Mouse (Mus musculus): ENCODE data around the gene Parp11. TPM values are rescaled to one million over a fixed set of nuclear protein-coding genes. Genes with fewer than 3 reads are reported as not detected.

The Parp11 gene
- total and polyA plus RNA-seq, 2 experiments from 2014 or later: 39.6 to 43.0 TPM

DNA sequence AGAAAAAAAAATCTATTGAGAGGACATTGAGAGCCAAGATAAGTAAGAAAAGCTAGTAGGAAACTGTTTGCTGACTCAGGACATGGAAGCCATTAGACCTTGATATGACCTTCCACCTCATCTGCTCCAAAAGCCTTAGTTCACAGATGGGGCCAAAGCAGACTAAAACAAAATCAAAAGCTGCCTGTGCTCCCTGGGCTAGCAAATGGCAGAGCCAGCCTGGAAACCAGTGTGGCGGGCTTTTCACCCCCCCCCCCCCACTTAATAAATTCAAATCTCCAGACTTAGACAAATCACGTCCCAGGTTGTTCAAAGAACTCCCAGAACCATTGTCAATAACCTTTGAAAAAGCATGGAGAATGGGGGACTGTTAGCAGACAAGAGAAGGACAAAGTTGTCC is 2.7 kb upstream of the Parp11 start:
- H3K4me1 ChIP-seq (ENCODE audit: insufficient read depth, low read length): 0 out of 2 replicates have a peak, but pooled peaks cover 3% of the 10 kb centered on the region
- H3K27ac ChIP-seq: no peak overlapping the region
- no peak for TF ChIP-seq CTCF (IDR thresholded peaks at IDR 0.05; ENCODE audit: low read depth)
- H3K27me3 ChIP-seq (ENCODE audit: insufficient read depth, low read length): no peaks in the 10 kb centered on the region
- DNase-seq (ENCODE audit: low spot score) (no peak), ATAC-seq (no peak)
- 28% methylated on average over 2 of the region's 2 CpGs for WGBS
- no peak overlapping the region for H3K4me3 ChIP-seq (ENCODE audit: low read length)
- H3K36me3 ChIP-seq (ENCODE audit: insufficient read depth, low read length): no peaks in the 10 kb centered on the region
- H3K9me3 ChIP-seq (ENCODE audit: low read length): no peaks in the 10 kb centered on the region
- H3K4me2 ChIP-seq (ENCODE audit: low read depth, low read length): no peak overlapping the region
- H3K9ac ChIP-seq (replicated peaks; ENCODE audit: low read length): no peak overlapping the region

GRCm38 (mm10) chr6:127444466-127444865 is 2.2 kb upstream of the Parp11 start:
- H3K27me3 ChIP-seq (ENCODE audit: insufficient read depth, low read length): no peaks in the 10 kb centered on the region
- no peaks in the 10 kb centered on the region for H3K36me3 ChIP-seq (ENCODE audit: insufficient read depth, low read length)
- H3K9me3 ChIP-seq (ENCODE audit: low read length): no peaks in the 10 kb centered on the region
- no peak overlapping the region for H3K4me3 ChIP-seq (ENCODE audit: low read length)
- DNase-seq (ENCODE audit: low spot score): no peak
- TF ChIP-seq CTCF (IDR thresholded peaks at IDR 0.05; ENCODE audit: low read depth): no peak
- no peak overlapping the region for H3K27ac ChIP-seq
- H3K4me1 ChIP-seq (ENCODE audit: insufficient read depth, low read length): 0 out of 2 replicates have a peak, but pooled peaks cover 3% of the 10 kb centered on the region
- no peak overlapping the region for H3K4me2 ChIP-seq (ENCODE audit: low read depth, low read length)
- WGBS: 50% methylated on average over 4 of the region's 4 CpGs
- no peak for ATAC-seq
- H3K9ac ChIP-seq (replicated peaks; ENCODE audit: low read length): no peak overlapping the region

- peaks cover 4% of the 10 kb centered on the region; the same call in 1 of the 2 replicates for H3K4me1 ChIP-seq (ENCODE audit: insufficient read depth, low read length)
These were observed 1.2 kb downstream of the Parp11 start for GRCm38 (mm10) chr6:127447686-127448460.

GRCm38 (mm10) chr6:127448869-127449268 is 2.2 kb downstream of the Parp11 start:
- H3K4me1 ChIP-seq (ENCODE audit: insufficient read depth, low read length): peaks cover 4% of the 10 kb centered on the region; the same call in 1 of the 2 replicates
- H3K4me3 ChIP-seq (ENCODE audit: low read length): no peak overlapping the region
- no peak overlapping the region for H3K27ac ChIP-seq
- no peaks in the 10 kb centered on the region for H3K27me3 ChIP-seq (ENCODE audit: insufficient read depth, low read length)
- H3K9ac ChIP-seq (replicated peaks; ENCODE audit: low read length): no peak overlapping the region
- H3K9me3 ChIP-seq (ENCODE audit: low read length): no peaks in the 10 kb centered on the region
- no peak overlapping the region for H3K4me2 ChIP-seq (ENCODE audit: low read depth, low read length)
- DNase-seq (ENCODE audit: low spot score) (no peak), ATAC-seq (no peak)
- no peaks in the 10 kb centered on the region for H3K36me3 ChIP-seq (ENCODE audit: insufficient read depth, low read length)
- no peak for TF ChIP-seq CTCF (IDR thresholded peaks at IDR 0.05; ENCODE audit: low read depth)
- WGBS: 52% methylated on average over 2 of the region's 2 CpGs

More at GRCm38 (mm10) chr6:127447686-127448460, 1.2 kb downstream of the Parp11 start:
- Histone ChIP-seq H3K27me3 (ENCODE audit: insufficient read depth, low read length) (no peaks in the 10 kb centered on the region), H3K4me3 (ENCODE audit: low read length) (no peak overlapping the region), H3K4me2 (ENCODE audit: low read depth, low read length) (no peak overlapping the region), H3K9me3 (ENCODE audit: low read length) (no peaks in the 10 kb centered on the region), H3K36me3 (ENCODE audit: insufficient read depth, low read length) (no peaks in the 10 kb centered on the region), H3K27ac (no peak overlapping the region), H3K9ac (replicated peaks; ENCODE audit: low read length) (no peak overlapping the region)
- no peak for TF ChIP-seq CTCF (IDR thresholded peaks at IDR 0.05; ENCODE audit: low read depth)
- no peak for ATAC-seq
- 64% methylated on average over 10 of the region's 10 CpGs for WGBS
- no peak for DNase-seq (ENCODE audit: low spot score)

GRCm38 (mm10) chr6:127449531-127450422 is 3.1 kb downstream of the Parp11 start:
- TF ChIP-seq CTCF (IDR thresholded peaks at IDR 0.05; ENCODE audit: low read depth): no peak
- no peak overlapping the region; the same call in 1 of the 2 replicates for H3K9ac ChIP-seq (replicated peaks; ENCODE audit: low read length)
- no peaks in the 10 kb centered on the region for H3K9me3 ChIP-seq (ENCODE audit: low read length)
- H3K27ac ChIP-seq: peak overlapping the region; percentile 52
- ATAC-seq (no peak), DNase-seq (ENCODE audit: low spot score) (peak; percentile 61)
- no peak overlapping the region for H3K4me2 ChIP-seq (ENCODE audit: low read depth, low read length)
- 15% methylated on average over 10 of the region's 10 CpGs for WGBS
- H3K36me3 ChIP-seq (ENCODE audit: insufficient read depth, low read length): no peaks in the 10 kb centered on the region
- peaks cover 4% of the 10 kb centered on the region; the same call in 1 of the 2 replicates for H3K4me1 ChIP-seq (ENCODE audit: insufficient read depth, low read length)
- no peak overlapping the region for H3K4me3 ChIP-seq (ENCODE audit: low read length)
- no peaks in the 10 kb centered on the region for H3K27me3 ChIP-seq (ENCODE audit: insufficient read depth, low read length)

DNA sequence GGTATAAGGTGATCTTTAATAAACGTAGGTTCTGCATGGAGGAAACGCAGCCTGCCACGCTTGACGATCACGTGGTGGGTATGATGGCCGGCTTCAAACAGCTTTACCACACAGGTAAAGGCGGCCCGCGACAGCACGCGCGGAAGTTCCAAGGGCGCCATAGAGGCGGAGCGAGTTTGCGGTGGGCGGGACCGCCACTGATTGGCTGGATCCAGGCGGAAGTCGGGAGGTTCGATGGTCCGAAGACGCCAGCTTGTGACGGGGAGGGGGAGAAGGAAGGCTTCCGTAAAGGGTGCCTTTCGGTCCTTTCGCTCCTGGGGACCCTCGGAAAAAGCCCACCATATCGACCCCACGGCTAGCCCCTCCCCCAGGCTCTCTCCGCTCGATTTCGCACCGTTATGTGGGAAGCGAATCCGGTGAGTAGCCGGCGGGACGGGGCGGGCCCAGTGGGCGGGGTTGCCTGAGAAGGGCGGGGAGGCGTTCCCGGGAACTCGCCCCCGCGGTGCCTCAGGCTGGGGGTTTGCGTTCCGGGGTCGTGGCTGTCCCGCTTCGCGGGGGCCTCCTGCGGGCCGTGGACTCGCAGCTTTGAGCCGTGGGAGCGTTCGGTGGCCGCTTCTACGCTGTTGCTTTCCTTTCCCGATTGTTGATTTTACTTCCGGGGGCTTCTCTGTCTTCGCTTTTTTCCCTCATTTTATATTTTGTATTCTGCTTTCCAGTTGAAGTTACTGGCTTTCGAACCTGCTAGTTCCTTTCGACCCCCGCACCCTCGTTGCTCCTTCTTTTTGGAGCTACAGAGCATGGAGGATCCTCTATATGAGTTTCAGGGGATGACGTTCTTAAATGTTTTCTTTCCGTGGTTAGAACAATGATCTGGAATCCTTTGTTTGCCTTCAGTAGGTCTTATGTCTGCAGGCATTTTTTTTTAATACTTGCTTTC is 7.0 kb downstream of the Parp11 start:
- H3K4me2 ChIP-seq (ENCODE audit: low read depth, low read length): peak overlapping the region; percentile 72

More for the DNA sequence above, 7.0 kb downstream of the Parp11 start:
- under 1% methylated on average over 67 of the region's 70 CpGs for WGBS
- H3K9me3 ChIP-seq (ENCODE audit: low read length): no peaks in the 10 kb centered on the region
- no peak for TF ChIP-seq CTCF (IDR thresholded peaks at IDR 0.05; ENCODE audit: low read depth)
- H3K4me3 ChIP-seq (ENCODE audit: low read length): peak overlapping the region; percentile 74
- no peaks in the 10 kb centered on the region for H3K27me3 ChIP-seq (ENCODE audit: insufficient read depth, low read length)
- H3K4me1 ChIP-seq (ENCODE audit: insufficient read depth, low read length): peaks cover 4% of the 10 kb centered on the region; the same call in 1 of the 2 replicates
- ATAC-seq (peak; percentile 97), DNase-seq (ENCODE audit: low spot score) (peak; percentile 96)
- peak overlapping the region; percentile 82 for H3K9ac ChIP-seq (replicated peaks; ENCODE audit: low read length)
- H3K27ac ChIP-seq: peak overlapping the region; percentile 92
- H3K36me3 ChIP-seq (ENCODE audit: insufficient read depth, low read length): no peaks in the 10 kb centered on the region
